Mouse (Mus musculus) thymus, adult 2 months (tissue): ENCODE results near the gene Inpp5a. TPM values are rescaled to one million over a fixed set of nuclear protein-coding genes. Genes with fewer than 3 reads are reported as not detected.

ENCODE experiments used
- DNase-seq: peaks from one replicate; pipeline ENCODE4 v3.0.0; 2021
- H3K27ac ChIP-seq: fragments of 200-500 bp; 2 replicates; pipeline ENCODE4 v1.5.1; 2012; ENCODE audit warnings: low read length, control low read depth; ENCODE audit not compliant: control insufficient read depth, insufficient read depth
- H3K27me3 ChIP-seq: fragments of 200-500 bp; 2 replicates; pipeline ENCODE4 v1.6.1; 2012; ENCODE audit warnings: mild to moderate bottlenecking, low read length, moderate library complexity, mixed read lengths; ENCODE audit not compliant: control insufficient read depth, insufficient read depth
- H3K36me3 ChIP-seq: fragments of 200-500 bp; 2 replicates; pipeline ENCODE4 v1.6.1; 2012; ENCODE audit warnings: mild to moderate bottlenecking, low read length, moderate library complexity; ENCODE audit not compliant: control insufficient read depth, insufficient read depth
- H3K4me1 ChIP-seq: fragments of 200-500 bp; replicated peaks from 2 replicates; pipeline ENCODE4 v1.6.1; 2012; ENCODE audit warnings: low read length; ENCODE audit not compliant: control insufficient read depth, insufficient read depth
- H3K4me3 ChIP-seq: fragments of 200-500 bp; 2 replicates; pipeline ENCODE4 v1.5.1; 2012; ENCODE audit warnings: mild to moderate bottlenecking, low read length, control low read depth, moderate library complexity; ENCODE audit not compliant: control insufficient read depth, insufficient read depth
- CTCF ChIP-seq: fragments of 200-500 bp; IDR thresholded peaks from 2 replicates; pipeline ENCODE4 v1.5.1; 2012; ENCODE audit warnings: mild to moderate bottlenecking, control low read depth, low read length, moderate library complexity, borderline replicate concordance; ENCODE audit not compliant: control insufficient read depth, poor library complexity, insufficient read depth; ENCODE audit errors: extremely low read depth
- POLR2A ChIP-seq: fragments of 200-500 bp; IDR thresholded peaks from 2 replicates; pipeline ENCODE4 v1.6.1; 2012; ENCODE audit warnings: mild to moderate bottlenecking, low read length, control low read depth, moderate library complexity; ENCODE audit not compliant: control insufficient read depth, poor library complexity, insufficient read depth; ENCODE audit errors: extremely low read depth
- WGBS: fragments of 180-500 bp; shearing (Covaris S2); methylation state at CpG from one replicate; pipeline ENCODE4 v1.1.7; 2018; 5-methylcytosine and 5-hydroxymethylcytosine counted together
- polyA plus RNA-seq: library from polyadenylated mRNA; depleted of rRNA; stranded (reverse); fragments of >200 nt; gene quantifications from 2 replicates; pipeline ENCODE4 v1.2.3, GENCODE M21; 2012

Inpp5a gene
- polyA plus RNA-seq, 1 experiment: 17.9 TPM

GRCm38 (mm10) chr7:139461344-139461743, 72.4 kb downstream of the Inpp5a start:
- H3K4me1 ChIP-seq: 0 out of 2 replicates have a peak, but pooled peaks cover 1% of the 10 kb centered on the region
- no peaks in the 10 kb centered on the region for H3K36me3 ChIP-seq
- DNase-seq: no peak
- 98% methylated on average over 12 of the region's 12 CpGs for WGBS
- H3K27ac ChIP-seq: no peak overlapping the region
- no peak for TF ChIP-seq CTCF
- TF ChIP-seq POLR2A: no peak
- H3K27me3 ChIP-seq: no peaks in the 10 kb centered on the region
- H3K4me3 ChIP-seq: no peak overlapping the region

- Histone ChIP-seq H3K36me3 (no peaks in the 10 kb centered on the region), H3K27me3 (no peaks in the 10 kb centered on the region), H3K27ac (no peak overlapping the region), H3K4me1 (peaks cover 9% of the 10 kb centered on the region; the same call in 1 of the 2 replicates), H3K4me3 (no peak overlapping the region)
- no peak for TF ChIP-seq CTCF
- TF ChIP-seq POLR2A: no peak
- DNase-seq: no peak
- 96% methylated on average over 10 of the region's 10 CpGs for WGBS
Observed at GRCm38 (mm10) chr7:139462142-139462541, 73.2 kb downstream of the Inpp5a start.

- DNase-seq: no peak
- 92% methylated on average over 4 of the region's 4 CpGs for WGBS
- no peak overlapping the region for H3K4me3 ChIP-seq
- H3K36me3 ChIP-seq: no peaks in the 10 kb centered on the region
- no peak overlapping the region for H3K27ac ChIP-seq
- no peaks in the 10 kb centered on the region for H3K27me3 ChIP-seq
- TF ChIP-seq POLR2A (no peak), CTCF (no peak)
- peaks cover 9% of the 10 kb centered on the region; the same call in 1 of the 2 replicates for H3K4me1 ChIP-seq
Observed at GRCm38 (mm10) chr7:139465538-139465937, 76.6 kb downstream of the Inpp5a start.

- H3K4me1 ChIP-seq: peaks cover 9% of the 10 kb centered on the region; the same call in 1 of the 2 replicates
Observed at GRCm38 (mm10) chr7:139466484-139467176, 77.7 kb downstream of the Inpp5a start.

GRCm38 (mm10) chr7:139467177-139467895, 78.4 kb downstream of the Inpp5a start:
- TF ChIP-seq POLR2A: no peak
- no peak for TF ChIP-seq CTCF
- Histone ChIP-seq H3K27ac (no peak overlapping the region), H3K27me3 (no peaks in the 10 kb centered on the region), H3K4me3 (no peak overlapping the region), H3K4me1 (peaks cover 9% of the 10 kb centered on the region; the same call in 1 of the 2 replicates), H3K36me3 (no peaks in the 10 kb centered on the region)
- WGBS: 69% methylated on average over 10 of the region's 10 CpGs
- DNase-seq: no peak

More at GRCm38 (mm10) chr7:139466484-139467176, 77.7 kb downstream of the Inpp5a start:
- TF ChIP-seq POLR2A (no peak), CTCF (no peak)
- no peak overlapping the region for H3K27ac ChIP-seq
- 26% methylated on average over 7 of the region's 7 CpGs for WGBS
- H3K27me3 ChIP-seq: no peaks in the 10 kb centered on the region
- DNase-seq: no peak
- H3K36me3 ChIP-seq: no peaks in the 10 kb centered on the region
- no peak overlapping the region for H3K4me3 ChIP-seq

GRCm38 (mm10) chr7:139467896-139468279, 79.0 kb downstream of the Inpp5a start:
- no peak overlapping the region for H3K4me3 ChIP-seq
- H3K4me1 ChIP-seq: peaks cover 9% of the 10 kb centered on the region; the same call in 1 of the 2 replicates
- WGBS: 75% methylated on average over 4 of the region's 4 CpGs
- no peak for DNase-seq
- H3K27ac ChIP-seq: no peak overlapping the region
- no peak for TF ChIP-seq POLR2A
- no peak for TF ChIP-seq CTCF
- no peaks in the 10 kb centered on the region for H3K27me3 ChIP-seq
- no peaks in the 10 kb centered on the region for H3K36me3 ChIP-seq

GRCm38 (mm10) chr7:139468440-139468839, 79.5 kb downstream of the Inpp5a start:
- WGBS: 89% methylated on average over 2 of the region's 2 CpGs
- H3K27me3 ChIP-seq: no peaks in the 10 kb centered on the region
- TF ChIP-seq CTCF (no peak), POLR2A (no peak)
- DNase-seq: no peak
- no peak overlapping the region for H3K4me3 ChIP-seq
- H3K4me1 ChIP-seq: peaks cover 9% of the 10 kb centered on the region; the same call in 1 of the 2 replicates
- no peaks in the 10 kb centered on the region for H3K36me3 ChIP-seq
- H3K27ac ChIP-seq: no peak overlapping the region
